In the genomic region with DNA sequence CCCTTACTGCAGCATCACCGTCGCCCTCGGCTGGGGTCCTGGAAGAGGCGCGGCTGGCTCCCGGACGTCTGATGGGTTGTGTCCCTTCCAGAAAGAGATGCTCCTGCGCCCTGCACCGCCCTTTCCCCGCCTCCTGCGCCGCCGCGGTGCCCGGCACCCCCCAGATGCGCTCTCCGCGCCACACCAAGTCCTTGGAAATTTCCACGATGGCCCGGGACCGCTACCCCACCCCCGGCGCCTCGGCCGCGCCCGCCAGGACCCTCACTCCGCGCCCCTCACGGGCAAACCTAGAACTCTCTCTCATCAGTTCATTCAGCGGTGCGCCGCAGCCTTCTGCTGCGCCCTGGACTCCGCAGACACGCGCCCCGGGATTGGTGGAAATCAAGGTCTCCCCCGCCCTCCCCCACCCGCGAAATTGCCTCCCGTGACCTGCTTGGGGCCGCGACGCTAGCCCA, we compare ENCODE assay signal across 8 mouse cellular contexts. TPM values are rescaled to one million over a fixed set of nuclear protein-coding genes. Genes with fewer than 3 reads are reported as not detected.
DNase-seq lines count a peak whose midpoint lies in the region; ATAC-seq and TF ChIP-seq lines count a peak whose summit lies in the region.

Gene St8sia1 (minus strand): TSS at position 377 of the 455 bp plus-strand sequence.

- peak within 1 kb of the TSS; percentile 40 for H3K9ac ChIP-seq in lung, embryonic 14.5 days
- H3K9ac ChIP-seq in kidney, embryonic 16.5 days (replicated peaks; ENCODE audit: low read length) = peak within 1 kb of the TSS; percentile 67
- peak within 1 kb of the TSS; percentile 55 for H3K9ac ChIP-seq in liver, embryonic 11.5 days (ENCODE audit: low read depth, low read length)

- no peaks in the 10 kb centered on the region for H3K9me3 ChIP-seq in lung, embryonic 14.5 days (ENCODE audit: low read depth, low read length)
- no peaks in the 10 kb centered on the region for H3K9me3 ChIP-seq in kidney, embryonic 16.5 days (ENCODE audit: low read length)
- H3K9me3 ChIP-seq in liver, embryonic 11.5 days (ENCODE audit: control insufficient read depth, low read length) = no peaks in the 10 kb centered on the region

- no peaks in the 10 kb centered on the region for H3K36me3 ChIP-seq in lung, embryonic 14.5 days (ENCODE audit: insufficient read depth)
- no peaks in the 10 kb centered on the region for H3K36me3 ChIP-seq in kidney, embryonic 16.5 days (ENCODE audit: insufficient read depth, low read length)
- H3K36me3 ChIP-seq in liver, embryonic 11.5 days (ENCODE audit: control insufficient read depth, insufficient read depth, low read length) = no peaks in the 10 kb centered on the region

- H3K4me1 ChIP-seq in lung, embryonic 14.5 days (ENCODE audit: insufficient read depth) = no peaks in the 10 kb centered on the region
- peaks cover 3% of the 10 kb centered on the region; the same call in 1 of the 2 replicates for H3K4me1 ChIP-seq in kidney, embryonic 16.5 days (ENCODE audit: insufficient read depth, low read length)
- H3K4me1 ChIP-seq in liver, embryonic 11.5 days (replicated peaks; ENCODE audit: control insufficient read depth, insufficient read depth, low read length) = no peaks in the 10 kb centered on the region; the same call in 1 of the 2 replicates

- no peak within 1 kb of the TSS for H3K27ac ChIP-seq in lung, embryonic 14.5 days (ENCODE audit: low read depth)
- peak within 1 kb of the TSS; percentile 63 for H3K27ac ChIP-seq in kidney, embryonic 16.5 days (ENCODE audit: low read length)
- H3K27ac ChIP-seq in liver, embryonic 11.5 days (ENCODE audit: low read depth, low read length) = no peak within 1 kb of the TSS

- ATAC-seq in lung, embryonic 14.5 days (ENCODE audit: insufficient read depth) = peak; percentile 59
- peak; percentile 63 for ATAC-seq in kidney, embryonic 16.5 days (ENCODE audit: low FRiP score, low TSS enrichment)
- 0 out of 2 replicates have a peak, but pooled peaks have one; percentile 8 for ATAC-seq in liver, embryonic 11.5 days (replicated peaks; ENCODE audit: low FRiP score)

- TF ChIP-seq CTCF in lung, embryonic 14.5 days (IDR thresholded peaks at IDR 0.05; ENCODE audit: low read depth) = no peak

- peak within 1 kb of the TSS; percentile 99 for H3K4me2 ChIP-seq in lung, embryonic 14.5 days
- H3K4me2 ChIP-seq in kidney, embryonic 16.5 days (replicated peaks; ENCODE audit: low read depth, low read length) = peak within 1 kb of the TSS; percentile 99
- H3K4me2 ChIP-seq in liver, embryonic 11.5 days = peak within 1 kb of the TSS; percentile 75

- peaks cover 18% of the 10 kb centered on the region; the same call in 1 of the 2 replicates for H3K27me3 ChIP-seq in lung, embryonic 14.5 days (ENCODE audit: insufficient read depth, low read length)
- H3K27me3 ChIP-seq in kidney, embryonic 16.5 days (ENCODE audit: insufficient read depth, low read length) = peaks cover 16% of the 10 kb centered on the region
- peaks cover 32% of the 10 kb centered on the region for H3K27me3 ChIP-seq in liver, embryonic 11.5 days (replicated peaks; ENCODE audit: control insufficient read depth, insufficient read depth, low read length)

- DNase-seq in lung, embryonic 14.5 days = peak; percentile 47
- no peak for DNase-seq in lung, postnatal 25 days (ENCODE audit: low spot score)
- DNase-seq in cerebellum, adult 8-10 months = peak; percentile 75
- peak; percentile 34 to 53 for DNase-seq in frontal cortex, postnatal 14 days (ENCODE audit: low spot score in 2 of 2)
- DNase-seq in liver, embryonic 11.5 days (ENCODE audit: low spot score) = peak; percentile 53
- DNase-seq in retina, postnatal 1 day = peak; percentile 86
- DNase-seq in spleen, postnatal 14 days (ENCODE audit: low spot score in 2 of 2) = no peak

- H3K4me3 ChIP-seq in lung, embryonic 14.5 days (ENCODE audit: low read depth, low read length) = peak within 1 kb of the TSS; percentile 56
- peak within 1 kb of the TSS; percentile 65 for H3K4me3 ChIP-seq in kidney, embryonic 16.5 days (ENCODE audit: low read length)
- peak within 1 kb of the TSS; percentile 57 for H3K4me3 ChIP-seq in liver, embryonic 11.5 days (ENCODE audit: low read depth, low read length)

- WGBS in lung, embryonic 14.5 days = 0% methylated on average over 45 of the region's 45 CpGs
- WGBS in kidney, embryonic 16.5 days = 1% methylated on average over 44 of the region's 45 CpGs
- 1% methylated on average over 44 of the region's 45 CpGs for whole genome bisulfite sequencing in liver, embryonic 11.5 days

RNA-seq across cellular contexts. Expression of gene St8sia1, which starts in this region (rescaled TPM):
- 0.07 and 0.39 TPM in 2 replicates for polyA plus RNA-seq in lung, embryonic 14.5 days (2014; fragmentation: Nextera tagmentation; extraction: Ambion mirVana)
- polyA plus RNA-seq in kidney, embryonic 16.5 days (2015; fragmentation: Nextera tagmentation; extraction: Ambion mirVana) = 4.2 and 4.5 TPM in 2 replicates
- polyA plus RNA-seq in liver, embryonic 11.5 days (2014; fragmentation: Nextera tagmentation; extraction: Ambion mirVana) = 1.2 and 2.1 TPM in 2 replicates

Comparison
In these comparisons a context has a peak if more than half of its experiments do, and no peak if none do; other contexts are left out.
1. Peak in DNase-seq, ATAC-seq, H3K4me3 ChIP-seq, H3K9ac ChIP-seq and H3K4me2 ChIP-seq in lung, embryonic 14.5 days; RNA of the gene not detected or under 1 TPM.
2. ATAC-seq: peak in every context shown above with its lines; median percentile 63 in kidney, embryonic 16.5 days; 59 in lung, embryonic 14.5 days; 8 in liver, embryonic 11.5 days.
3. DNase-seq: peak in cerebellum, adult 8-10 months (single experiment), frontal cortex, postnatal 14 days (2 of 2), liver, embryonic 11.5 days (single experiment) and retina, postnatal 1 day (single experiment); none in lung, postnatal 25 days (single experiment) and spleen, postnatal 14 days (0 of 2).
4. Peak in every context shown above with its lines, with median percentiles within 50 percentile points of each other: H3K4me2 ChIP-seq, H3K4me3 ChIP-seq and H3K9ac ChIP-seq.